Mouse (Mus musculus): Measurements from ENCODE around the gene F3. TPM values are rescaled to one million over a fixed set of nuclear protein-coding genes. Genes with fewer than 3 reads are reported as not detected.
A peak's percentile ranks its signal among the peaks of the same experiment; 100 is the strongest.

Gene F3
- polyA plus RNA-seq, 1 experiment, result 95.8 TPM

GRCm38 (mm10) chr3:121707106-121707505 lies 16.2 kb upstream of the F3 start:
- no peak for DNase-seq (ENCODE audit: low spot score)

GRCm38 (mm10) chr3:121710894-121711531 lies 12.3 kb upstream of the F3 start:
- no peak for DNase-seq (ENCODE audit: low spot score)

GRCm38 (mm10) chr3:121712222-121712621 lies 11.1 kb upstream of the F3 start:
- no peak for DNase-seq (ENCODE audit: low spot score)

- no peak for DNase-seq (ENCODE audit: low spot score)
These were observed 10.1 kb upstream of the F3 start for GRCm38 (mm10) chr3:121713151-121713701.

GRCm38 (mm10) chr3:121713816-121714215 lies 9.5 kb upstream of the F3 start:
- no peak for DNase-seq (ENCODE audit: low spot score)

GRCm38 (mm10) chr3:121714461-121714860 lies 8.9 kb upstream of the F3 start:
- no peak for DNase-seq (ENCODE audit: low spot score)

- no peak for DNase-seq (ENCODE audit: low spot score)
These were observed 8.0 kb upstream of the F3 start for GRCm38 (mm10) chr3:121715336-121715735.

GRCm38 (mm10) chr3:121715741-121716459 lies 7.4 kb upstream of the F3 start:
- no peak for DNase-seq (ENCODE audit: low spot score)

GRCm38 (mm10) chr3:121716480-121716879 lies 6.9 kb upstream of the F3 start:
- no peak for DNase-seq (ENCODE audit: low spot score)

- no peak for DNase-seq (ENCODE audit: low spot score)
These were observed 4.7 kb upstream of the F3 start for GRCm38 (mm10) chr3:121718679-121719078.

GRCm38 (mm10) chr3:121719701-121720100 lies 3.6 kb upstream of the F3 start:
- DNase-seq (ENCODE audit: low spot score), result no peak

- no peak for DNase-seq (ENCODE audit: low spot score)
These were observed 2.3 kb upstream of the F3 start for GRCm38 (mm10) chr3:121720801-121721690.

GRCm38 (mm10) chr3:121721691-121722070 lies 1.7 kb upstream of the F3 start:
- DNase-seq (ENCODE audit: low spot score), result no peak

- DNase-seq (ENCODE audit: low spot score), result no peak
These were observed 709 bp downstream of the F3 start for GRCm38 (mm10) chr3:121723968-121724524.

- no peak for DNase-seq (ENCODE audit: low spot score)
These were observed 1.2 kb downstream of the F3 start for GRCm38 (mm10) chr3:121724553-121724952.

- no peak for DNase-seq (ENCODE audit: low spot score)
These were observed 2.3 kb downstream of the F3 start for GRCm38 (mm10) chr3:121725651-121726050.

GRCm38 (mm10) chr3:121729678-121730077 lies 6.3 kb downstream of the F3 start:
- DNase-seq (ENCODE audit: low spot score), result no peak

- no peak for DNase-seq (ENCODE audit: low spot score)
These were observed 12.2 kb downstream of the F3 start for GRCm38 (mm10) chr3:121735542-121735941.

- peak; percentile 54 for DNase-seq (ENCODE audit: low spot score)
These were observed 12.8 kb downstream of the F3 start for GRCm38 (mm10) chr3:121736025-121736744.

GRCm38 (mm10) chr3:121737453-121737852 lies 14.1 kb downstream of the F3 start:
- DNase-seq (ENCODE audit: low spot score), result no peak

GRCm38 (mm10) chr3:121737901-121738300 lies 14.6 kb downstream of the F3 start:
- DNase-seq (ENCODE audit: low spot score), result no peak

Data from urinary bladder, adult 2 months (tissue).